Mouse (Mus musculus): ENCODE measurements around the gene Serpinf1. TPM values are rescaled to one million over a fixed set of nuclear protein-coding genes. Genes with fewer than 3 reads are reported as not detected.
"Not testable (repeated sequence)": the region's sequence is repeated elsewhere in the genome, so short reads cannot be mapped to it uniquely, and the experiment has no call there.

Serpinf1 gene
- polyA plus RNA-seq, 1 experiment from 2014 or later = 32.4 TPM

GRCm38 (mm10) chr11:75383529-75383928 lies 39.0 kb downstream of the Serpinf1 start:
- WGBS = 52% methylated on average over 3 of the region's 3 CpGs
- ATAC-seq (ENCODE audit: insufficient number of reproducible peaks, insufficient read depth, low FRiP score, low read depth); H3K9me3 ChIP-seq (ENCODE audit: control insufficient read depth, low read length); H3K27ac ChIP-seq (replicated peaks in 1 of 2; ENCODE audit: control insufficient read depth in 1 of 2, insufficient read depth in 1 of 2, low read depth in 2 of 2, low read length in 2 of 2); H3K4me2 ChIP-seq (ENCODE audit: low read length); H3K36me3 ChIP-seq (ENCODE audit: control insufficient read depth, insufficient read depth, low read length); H3K9ac ChIP-seq (ENCODE audit: low read length); H3K27me3 ChIP-seq (ENCODE audit: control insufficient read depth, insufficient read depth, low read length); H3K4me1 ChIP-seq (ENCODE audit: control insufficient read depth in 2 of 2, insufficient read depth in 2 of 2, low read length in 2 of 2); H3K4me3 ChIP-seq (ENCODE audit: control insufficient read depth in 1 of 2, insufficient read depth in 1 of 2, low read depth in 1 of 2, low read length in 2 of 2): not testable (repeated sequence)

DNA sequence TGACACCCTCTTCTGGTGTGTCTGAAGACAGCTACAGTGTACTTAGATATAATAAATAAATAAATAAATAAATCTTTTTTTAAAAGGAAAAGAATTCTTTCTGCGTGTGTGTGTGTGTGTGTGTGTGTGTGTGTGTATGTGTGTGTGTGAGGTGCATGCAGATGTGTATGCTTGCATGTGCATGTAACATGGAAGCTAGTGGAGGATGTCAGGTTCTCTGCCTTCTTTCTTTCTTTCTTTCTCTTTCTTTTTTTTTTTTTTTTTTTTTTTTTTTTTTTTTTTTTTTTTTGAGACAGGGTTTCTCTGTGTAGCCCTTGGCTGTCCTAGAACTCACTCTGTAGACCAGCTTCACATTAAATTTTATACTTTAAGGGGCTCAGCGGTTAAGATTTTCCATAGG lies 43.7 kb downstream of the Serpinf1 start:
- not testable (repeated sequence) for H3K4me1 ChIP-seq (ENCODE audit: control insufficient read depth in 2 of 2, insufficient read depth in 2 of 2, low read length in 2 of 2); H3K27me3 ChIP-seq (ENCODE audit: control insufficient read depth, insufficient read depth, low read length); H3K9ac ChIP-seq (ENCODE audit: low read length); H3K27ac ChIP-seq (replicated peaks in 1 of 2; ENCODE audit: control insufficient read depth in 1 of 2, insufficient read depth in 1 of 2, low read depth in 2 of 2, low read length in 2 of 2); H3K9me3 ChIP-seq (ENCODE audit: control insufficient read depth, low read length); ATAC-seq (ENCODE audit: insufficient number of reproducible peaks, insufficient read depth, low FRiP score, low read depth); H3K4me2 ChIP-seq (ENCODE audit: low read length); H3K4me3 ChIP-seq (ENCODE audit: control insufficient read depth in 1 of 2, insufficient read depth in 1 of 2, low read depth in 1 of 2, low read length in 2 of 2); H3K36me3 ChIP-seq (ENCODE audit: control insufficient read depth, insufficient read depth, low read length)
- WGBS = 84% methylated on average over 2 of the region's 2 CpGs

- no peak overlapping the region for H3K9ac ChIP-seq (ENCODE audit: low read length)
- H3K4me3 ChIP-seq (ENCODE audit: control insufficient read depth in 1 of 2, insufficient read depth in 1 of 2, low read depth in 1 of 2, low read length in 2 of 2) = no peak overlapping the region
- H3K4me1 ChIP-seq (ENCODE audit: control insufficient read depth in 2 of 2, insufficient read depth in 2 of 2, low read length in 2 of 2) = no peaks in the 10 kb centered on the region
- WGBS = 84% methylated on average over 1 of the region's 1 CpGs
- no peak overlapping the region for H3K4me2 ChIP-seq (ENCODE audit: low read length)
- no peak for ATAC-seq (ENCODE audit: insufficient number of reproducible peaks, insufficient read depth, low FRiP score, low read depth)
- no peaks in the 10 kb centered on the region for H3K36me3 ChIP-seq (ENCODE audit: control insufficient read depth, insufficient read depth, low read length)
- H3K27me3 ChIP-seq (ENCODE audit: control insufficient read depth, insufficient read depth, low read length) = no peaks in the 10 kb centered on the region
- H3K9me3 ChIP-seq (ENCODE audit: control insufficient read depth, low read length) = no peaks in the 10 kb centered on the region
- H3K27ac ChIP-seq (replicated peaks in 1 of 2; ENCODE audit: control insufficient read depth in 1 of 2, insufficient read depth in 1 of 2, low read depth in 2 of 2, low read length in 2 of 2) = no peak overlapping the region
Observed at GRCm38 (mm10) chr11:75377125-75377524, 45.4 kb downstream of the Serpinf1 start.

MicroRNAs within 50 kb of the gene (microRNA counts, 519-probe panel; counts per million panel counts)
- 7,327 counts per million, percentile 95 among the panel's probes with 10 or more counts for microRNA mmu-miR-22

Small RNAs within 50 kb of the gene (microRNA-seq; reads per million reads assigned to microRNA genes)
- gene Mir22 = 15,405 reads per million, percentile 95 among the genes with 10 or more reads in this experiment

Other genes with a start within 250 kb of the Serpinf1 start
- gene Ovca2, start 243.9 kb downstream of the Serpinf1 start, polyA plus RNA-seq (2014; fragmentation: Nextera tagmentation; extraction: Ambion mirVana) = 19.4 and 19.7 TPM in 2 replicates
- gene Dph1, start 231.5 kb downstream of the Serpinf1 start, polyA plus RNA-seq (2014; fragmentation: Nextera tagmentation; extraction: Ambion mirVana) = 23.1 and 23.7 TPM in 2 replicates
- 17.0 and 17.3 TPM in 2 replicates for gene Rtn4rl1, start 228.9 kb downstream of the Serpinf1 start, polyA plus RNA-seq (2014; fragmentation: Nextera tagmentation; extraction: Ambion mirVana)
- 82.8 and 87.4 TPM in 2 replicates for gene Rpa1, start 74.4 kb downstream of the Serpinf1 start, polyA plus RNA-seq (2014; fragmentation: Nextera tagmentation; extraction: Ambion mirVana)
- gene Smyd4, start 74.3 kb downstream of the Serpinf1 start, polyA plus RNA-seq (2014; fragmentation: Nextera tagmentation; extraction: Ambion mirVana) = 13.8 and 15.2 TPM in 2 replicates
- gene Serpinf2, start 16.9 kb upstream of the Serpinf1 start, polyA plus RNA-seq (2014; fragmentation: Nextera tagmentation; extraction: Ambion mirVana) = not detected in 2 replicates
- 3.1 and 3.7 TPM in 2 replicates for gene Wdr81, start 32.0 kb upstream of the Serpinf1 start, polyA plus RNA-seq (2014; fragmentation: Nextera tagmentation; extraction: Ambion mirVana)
- gene Tlcd2, start 39.0 kb upstream of the Serpinf1 start, polyA plus RNA-seq (2014; fragmentation: Nextera tagmentation; extraction: Ambion mirVana) = 10.3 and 13.4 TPM in 2 replicates
- gene Prpf8, start 64.1 kb upstream of the Serpinf1 start, polyA plus RNA-seq (2014; fragmentation: Nextera tagmentation; extraction: Ambion mirVana) = 46.8 and 48.2 TPM in 2 replicates
- gene Rilp, start 87.4 kb upstream of the Serpinf1 start, polyA plus RNA-seq (2014; fragmentation: Nextera tagmentation; extraction: Ambion mirVana) = 5.7 and 6.4 TPM in 2 replicates
- 9.7 and 11.3 TPM in 2 replicates for gene Scarf1, start 90.8 kb upstream of the Serpinf1 start, polyA plus RNA-seq (2014; fragmentation: Nextera tagmentation; extraction: Ambion mirVana)
- gene Slc43a2, start 109.0 kb upstream of the Serpinf1 start, polyA plus RNA-seq (2014; fragmentation: Nextera tagmentation; extraction: Ambion mirVana) = 1.9 and 2.7 TPM in 2 replicates
- 76.7 and 83.2 TPM in 2 replicates for gene Pitpna, start 165.4 kb upstream of the Serpinf1 start, polyA plus RNA-seq (2014; fragmentation: Nextera tagmentation; extraction: Ambion mirVana)
- gene Inpp5k, start 208.3 kb upstream of the Serpinf1 start, polyA plus RNA-seq (2014; fragmentation: Nextera tagmentation; extraction: Ambion mirVana) = 29.4 and 30.7 TPM in 2 replicates
- gene Myo1c, start 227.8 kb upstream of the Serpinf1 start, polyA plus RNA-seq (2014; fragmentation: Nextera tagmentation; extraction: Ambion mirVana) = 47.5 and 49.6 TPM in 2 replicates